Mouse (Mus musculus): ENCODE results near the gene Soat1. TPM values are rescaled to one million over a fixed set of nuclear protein-coding genes. Genes with fewer than 3 reads are reported as not detected.
A peak's percentile ranks its signal among the peaks of the same experiment; 100 is the strongest.

Gene Soat1
- polyA plus RNA-seq, 1 experiment from 2014 or later = 51.2 TPM

- H3K27me3 ChIP-seq (replicated peaks; ENCODE audit: control insufficient read depth, insufficient read depth, low read length) = no peaks in the 10 kb centered on the region
- TF ChIP-seq CTCF (IDR thresholded peaks at IDR 0.05; ENCODE audit: low read depth) = no peak
- H3K4me1 ChIP-seq (replicated peaks; ENCODE audit: control insufficient read depth, insufficient read depth, low read length) = peaks cover 8% of the 10 kb centered on the region; the same call in 1 of the 2 replicates
- H3K9ac ChIP-seq (ENCODE audit: low read depth, low read length) = no peak overlapping the region
- 0 out of 2 replicates have a peak, but pooled peaks cover 6% of the 10 kb centered on the region for H3K36me3 ChIP-seq (ENCODE audit: control insufficient read depth, insufficient read depth)
- WGBS = 32% methylated on average over 3 of the region's 3 CpGs
- peak overlapping the region; percentile 5; the same call in 1 of the 2 replicates for H3K4me3 ChIP-seq (ENCODE audit: low read depth, low read length)
- no peaks in the 10 kb centered on the region for H3K9me3 ChIP-seq (ENCODE audit: control insufficient read depth)
- H3K4me2 ChIP-seq (replicated peaks; ENCODE audit: low read depth) = peak overlapping the region; percentile 94
- H3K27ac ChIP-seq (ENCODE audit: low read depth, low read length) = peak overlapping the region; percentile 58
- ATAC-seq = no peak
Measured at GRCm38 (mm10) chr1:156471071-156471470, 3.1 kb downstream of the Soat1 start.

- Histone ChIP-seq H3K36me3 (ENCODE audit: control insufficient read depth, insufficient read depth) (peaks cover 11% of the 10 kb centered on the region), H3K9ac (ENCODE audit: low read depth, low read length) (no peak overlapping the region), H3K9me3 (ENCODE audit: control insufficient read depth) (no peaks in the 10 kb centered on the region), H3K27ac (ENCODE audit: low read depth, low read length) (peak overlapping the region; percentile 58), H3K4me1 (replicated peaks; ENCODE audit: control insufficient read depth, insufficient read depth, low read length) (peaks cover 4% of the 10 kb centered on the region; the same call in 1 of the 2 replicates), H3K4me3 (ENCODE audit: low read depth, low read length) (peak overlapping the region; percentile 5; the same call in 1 of the 2 replicates), H3K27me3 (replicated peaks; ENCODE audit: control insufficient read depth, insufficient read depth, low read length) (no peaks in the 10 kb centered on the region), H3K4me2 (replicated peaks; ENCODE audit: low read depth) (peak overlapping the region; percentile 94)
- TF ChIP-seq CTCF (IDR thresholded peaks at IDR 0.05; ENCODE audit: low read depth) = no peak
- ATAC-seq = peak; percentile 80
- 28% methylated on average over 7 of the region's 7 CpGs for WGBS
Measured at GRCm38 (mm10) chr1:156470557-156470956, 3.6 kb downstream of the Soat1 start.

- Histone ChIP-seq H3K9me3 (ENCODE audit: control insufficient read depth) (no peaks in the 10 kb centered on the region), H3K36me3 (ENCODE audit: control insufficient read depth, insufficient read depth) (peaks cover 14% of the 10 kb centered on the region), H3K9ac (ENCODE audit: low read depth, low read length) (no peak overlapping the region), H3K27me3 (replicated peaks; ENCODE audit: control insufficient read depth, insufficient read depth, low read length) (no peaks in the 10 kb centered on the region), H3K4me2 (replicated peaks; ENCODE audit: low read depth) (0 out of 2 replicates have a peak overlapping the region, but pooled peaks have one; percentile 7), H3K4me3 (ENCODE audit: low read depth, low read length) (no peak overlapping the region), H3K4me1 (replicated peaks; ENCODE audit: control insufficient read depth, insufficient read depth, low read length) (peaks cover 4% of the 10 kb centered on the region; the same call in 1 of the 2 replicates), H3K27ac (ENCODE audit: low read depth, low read length) (no peak overlapping the region)
- 67% methylated on average over 3 of the region's 3 CpGs for WGBS
- no peak for ATAC-seq
- TF ChIP-seq CTCF (IDR thresholded peaks at IDR 0.05; ENCODE audit: low read depth) = no peak
Measured at GRCm38 (mm10) chr1:156468576-156468975, 5.6 kb downstream of the Soat1 start.

GRCm38 (mm10) chr1:156467655-156468255 is 6.4 kb downstream of the Soat1 start:
- Histone ChIP-seq H3K36me3 (ENCODE audit: control insufficient read depth, insufficient read depth) (peaks cover 14% of the 10 kb centered on the region), H3K9me3 (ENCODE audit: control insufficient read depth) (no peaks in the 10 kb centered on the region), H3K4me2 (replicated peaks; ENCODE audit: low read depth) (no peak overlapping the region; the same call in 1 of the 2 replicates), H3K27ac (ENCODE audit: low read depth, low read length) (no peak overlapping the region; the same call in 1 of the 2 replicates), H3K4me1 (replicated peaks; ENCODE audit: control insufficient read depth, insufficient read depth, low read length) (peaks cover 5% of the 10 kb centered on the region; the same call in 1 of the 2 replicates), H3K9ac (ENCODE audit: low read depth, low read length) (no peak overlapping the region), H3K27me3 (replicated peaks; ENCODE audit: control insufficient read depth, insufficient read depth, low read length) (no peaks in the 10 kb centered on the region), H3K4me3 (ENCODE audit: low read depth, low read length) (no peak overlapping the region)
- TF ChIP-seq CTCF (IDR thresholded peaks at IDR 0.05; ENCODE audit: low read depth) = no peak
- WGBS = 40% methylated on average over 12 of the region's 12 CpGs
- ATAC-seq = no peak

GRCm38 (mm10) chr1:156464963-156465362 is 9.2 kb downstream of the Soat1 start:
- Histone ChIP-seq H3K9me3 (ENCODE audit: control insufficient read depth) (no peaks in the 10 kb centered on the region), H3K27me3 (replicated peaks; ENCODE audit: control insufficient read depth, insufficient read depth, low read length) (no peaks in the 10 kb centered on the region), H3K4me2 (replicated peaks; ENCODE audit: low read depth) (no peak overlapping the region), H3K27ac (ENCODE audit: low read depth, low read length) (no peak overlapping the region), H3K4me1 (replicated peaks; ENCODE audit: control insufficient read depth, insufficient read depth, low read length) (peaks cover 8% of the 10 kb centered on the region; the same call in 1 of the 2 replicates), H3K36me3 (ENCODE audit: control insufficient read depth, insufficient read depth) (peaks cover 14% of the 10 kb centered on the region), H3K9ac (ENCODE audit: low read depth, low read length) (no peak overlapping the region), H3K4me3 (ENCODE audit: low read depth, low read length) (no peak overlapping the region)
- no peak for ATAC-seq
- WGBS = 58% methylated on average over 9 of the region's 9 CpGs
- TF ChIP-seq CTCF (IDR thresholded peaks at IDR 0.05; ENCODE audit: low read depth) = no peak

- Histone ChIP-seq H3K36me3 (ENCODE audit: control insufficient read depth, insufficient read depth) (peaks cover 14% of the 10 kb centered on the region), H3K27me3 (replicated peaks; ENCODE audit: control insufficient read depth, insufficient read depth, low read length) (no peaks in the 10 kb centered on the region), H3K27ac (ENCODE audit: low read depth, low read length) (no peak overlapping the region), H3K9ac (ENCODE audit: low read depth, low read length) (no peak overlapping the region), H3K4me1 (replicated peaks; ENCODE audit: control insufficient read depth, insufficient read depth, low read length) (peaks cover 11% of the 10 kb centered on the region; the same call in 1 of the 2 replicates), H3K4me2 (replicated peaks; ENCODE audit: low read depth) (no peak overlapping the region), H3K9me3 (ENCODE audit: control insufficient read depth) (no peaks in the 10 kb centered on the region), H3K4me3 (ENCODE audit: low read depth, low read length) (no peak overlapping the region)
- no peak for TF ChIP-seq CTCF (IDR thresholded peaks at IDR 0.05; ENCODE audit: low read depth)
- 57% methylated on average over 8 of the region's 8 CpGs for WGBS
- no peak for ATAC-seq
Measured at GRCm38 (mm10) chr1:156463981-156464853, 9.9 kb downstream of the Soat1 start.

All from intestine, postnatal 0 days (tissue).